Mouse (Mus musculus): Measurements from ENCODE around the gene BC028528. TPM values are rescaled to one million over a fixed set of nuclear protein-coding genes. Genes with fewer than 3 reads are reported as not detected.
"Not testable (repeated sequence)": the region's sequence is repeated elsewhere in the genome, so short reads cannot be mapped to it uniquely, and the experiment has no call there.

BC028528 gene
- polyA plus RNA-seq, 1 experiment from 2014 or later, result 7.6 TPM

- DNase-seq (ENCODE audit: low spot score), result no peak
- H3K36me3 ChIP-seq (replicated peaks), result peaks cover 12% of the 10 kb centered on the region
- 74% methylated on average over 6 of the region's 6 CpGs for WGBS
These were observed 36.5 kb upstream of the BC028528 start for GRCm38 (mm10) chr3:95928261-95928657.

DNA sequence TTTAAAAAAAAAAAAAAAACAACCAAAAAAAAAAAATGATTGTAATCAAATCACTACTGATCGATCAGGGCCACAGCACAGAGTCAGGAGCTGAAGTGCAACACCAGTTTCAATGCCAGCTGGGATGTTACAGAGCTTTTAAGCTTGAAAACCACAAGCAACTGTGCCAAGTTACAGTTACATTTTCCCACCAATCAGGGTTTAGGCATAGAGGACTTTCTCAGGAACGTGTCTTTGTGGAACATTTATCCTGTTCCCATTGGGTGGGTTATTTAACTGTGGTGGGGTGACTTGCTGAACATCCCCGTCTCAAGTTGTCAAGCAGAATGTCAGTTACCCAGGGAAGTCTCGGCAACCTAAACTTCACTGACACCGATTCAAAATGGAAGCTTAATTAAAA, 33.3 kb upstream of the BC028528 start:
- no peaks in the 10 kb centered on the region for H3K9me3 ChIP-seq
- no peaks in the 10 kb centered on the region for H3K27me3 ChIP-seq (replicated peaks; ENCODE audit: low read depth, poor library complexity, severe bottlenecking)
- no peaks in the 10 kb centered on the region for H3K36me3 ChIP-seq (replicated peaks)
- H3K4me1 ChIP-seq, result no peaks in the 10 kb centered on the region
- H3K4me3 ChIP-seq, result no peak overlapping the region
- DNase-seq (ENCODE audit: low spot score), result no peak
- WGBS, result 87% methylated on average over 5 of the region's 5 CpGs
- H3K27ac ChIP-seq (replicated peaks), result no peak overlapping the region

More at GRCm38 (mm10) chr3:95928261-95928657, 36.5 kb upstream of the BC028528 start:
- H3K9me3 ChIP-seq, result no peaks in the 10 kb centered on the region
- H3K27me3 ChIP-seq (replicated peaks; ENCODE audit: low read depth, poor library complexity, severe bottlenecking), result no peaks in the 10 kb centered on the region
- peak overlapping the region; percentile 89 for H3K4me3 ChIP-seq
- peaks cover 19% of the 10 kb centered on the region for H3K4me1 ChIP-seq
- H3K27ac ChIP-seq (replicated peaks), result peak overlapping the region; percentile 99

GRCm38 (mm10) chr3:95924185-95924584, 32.4 kb upstream of the BC028528 start:
- no peak for DNase-seq (ENCODE audit: low spot score)
- WGBS, result 75% methylated on average over 4 of the region's 4 CpGs
- Histone ChIP-seq H3K27me3 (replicated peaks; ENCODE audit: low read depth, poor library complexity, severe bottlenecking) (no peaks in the 10 kb centered on the region), H3K4me3 (no peak overlapping the region), H3K36me3 (replicated peaks) (no peaks in the 10 kb centered on the region), H3K9me3 (no peaks in the 10 kb centered on the region), H3K4me1 (no peaks in the 10 kb centered on the region), H3K27ac (replicated peaks) (no peak overlapping the region)

DNA sequence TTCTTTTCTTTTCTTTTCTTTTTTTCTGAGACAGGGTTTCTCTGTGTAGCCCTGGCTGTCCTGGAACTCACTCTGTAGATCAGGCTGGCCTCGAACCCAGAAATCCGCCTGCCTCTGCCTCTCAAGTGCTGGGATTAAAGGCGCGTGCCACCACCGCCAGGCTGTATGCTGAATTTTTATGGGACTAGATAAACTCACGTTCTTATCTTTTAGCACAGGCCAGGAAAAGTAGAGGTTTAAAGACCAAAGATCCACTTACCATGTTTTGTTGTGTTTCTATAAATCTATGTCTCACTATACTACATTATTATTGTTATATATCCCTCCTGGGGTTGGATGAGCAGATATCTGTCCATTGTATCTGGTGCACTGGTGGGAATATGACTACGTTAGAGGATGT, 31.6 kb upstream of the BC028528 start:
- 91% methylated on average over 7 of the region's 7 CpGs for whole genome bisulfite sequencing
- not testable (repeated sequence) for DNase-seq (ENCODE audit: low spot score)

GRCm38 (mm10) chr3:95920532-95920931, 28.7 kb upstream of the BC028528 start:
- not testable (repeated sequence) for H3K36me3 ChIP-seq (replicated peaks); H3K4me1 ChIP-seq; H3K27me3 ChIP-seq (replicated peaks; ENCODE audit: low read depth, poor library complexity, severe bottlenecking); H3K9me3 ChIP-seq; DNase-seq (ENCODE audit: low spot score); H3K4me3 ChIP-seq; H3K27ac ChIP-seq (replicated peaks)
- WGBS, result 63% methylated on average over 2 of the region's 2 CpGs

More for the DNA sequence above, 31.6 kb upstream of the BC028528 start:
- not testable (repeated sequence) for H3K27me3 ChIP-seq (replicated peaks; ENCODE audit: low read depth, poor library complexity, severe bottlenecking); H3K27ac ChIP-seq (replicated peaks); H3K9me3 ChIP-seq; H3K36me3 ChIP-seq (replicated peaks); H3K4me1 ChIP-seq; H3K4me3 ChIP-seq

- Histone ChIP-seq H3K27ac (replicated peaks) (no peak overlapping the region), H3K4me3 (no peak overlapping the region), H3K4me1 (no peaks in the 10 kb centered on the region), H3K36me3 (replicated peaks) (no peaks in the 10 kb centered on the region), H3K9me3 (no peaks in the 10 kb centered on the region), H3K27me3 (replicated peaks; ENCODE audit: low read depth, poor library complexity, severe bottlenecking) (no peaks in the 10 kb centered on the region)
- 76% methylated on average over 7 of the region's 7 CpGs for WGBS
- DNase-seq (ENCODE audit: low spot score), result no peak
These were observed 25.0 kb upstream of the BC028528 start for GRCm38 (mm10) chr3:95916760-95917159.

GRCm38 (mm10) chr3:95914706-95915105, 22.9 kb upstream of the BC028528 start:
- no peak for DNase-seq (ENCODE audit: low spot score)
- H3K27ac ChIP-seq (replicated peaks), result no peak overlapping the region
- no peak overlapping the region for H3K4me3 ChIP-seq
- no peaks in the 10 kb centered on the region for H3K4me1 ChIP-seq
- no peaks in the 10 kb centered on the region for H3K9me3 ChIP-seq
- WGBS, result 94% methylated on average over 4 of the region's 4 CpGs
- no peaks in the 10 kb centered on the region for H3K27me3 ChIP-seq (replicated peaks; ENCODE audit: low read depth, poor library complexity, severe bottlenecking)
- H3K36me3 ChIP-seq (replicated peaks), result no peaks in the 10 kb centered on the region

DNA sequence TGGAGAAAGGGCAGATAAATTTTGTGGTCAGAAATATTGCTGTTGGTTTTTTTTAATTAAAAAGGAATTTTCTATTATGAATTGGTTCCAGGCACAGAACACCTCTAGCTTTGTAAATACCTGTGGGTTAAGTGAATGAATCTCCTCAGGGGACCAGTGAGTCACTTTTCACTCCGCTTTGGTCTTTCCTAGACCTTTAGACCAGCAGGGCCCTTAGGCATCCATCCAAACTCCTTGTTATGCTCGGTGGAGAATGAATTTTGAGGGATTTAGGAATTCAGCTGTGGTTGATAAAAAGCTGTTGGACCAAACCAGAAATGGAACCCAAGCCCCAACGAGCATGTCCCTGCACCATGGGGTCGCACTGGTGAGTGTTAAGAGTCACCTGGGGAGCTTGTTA, 15.8 kb upstream of the BC028528 start:
- peaks cover 9% of the 10 kb centered on the region; the same call in 1 of the 2 replicates for H3K27me3 ChIP-seq (replicated peaks; ENCODE audit: low read depth, poor library complexity, severe bottlenecking)
- H3K36me3 ChIP-seq (replicated peaks), result no peaks in the 10 kb centered on the region
- no peak for DNase-seq (ENCODE audit: low spot score)
- no peak overlapping the region for H3K4me3 ChIP-seq
- 47% methylated on average over 4 of the region's 4 CpGs for WGBS
- H3K27ac ChIP-seq (replicated peaks), result no peak overlapping the region
- peaks cover 48% of the 10 kb centered on the region for H3K4me1 ChIP-seq
- no peaks in the 10 kb centered on the region for H3K9me3 ChIP-seq

DNA sequence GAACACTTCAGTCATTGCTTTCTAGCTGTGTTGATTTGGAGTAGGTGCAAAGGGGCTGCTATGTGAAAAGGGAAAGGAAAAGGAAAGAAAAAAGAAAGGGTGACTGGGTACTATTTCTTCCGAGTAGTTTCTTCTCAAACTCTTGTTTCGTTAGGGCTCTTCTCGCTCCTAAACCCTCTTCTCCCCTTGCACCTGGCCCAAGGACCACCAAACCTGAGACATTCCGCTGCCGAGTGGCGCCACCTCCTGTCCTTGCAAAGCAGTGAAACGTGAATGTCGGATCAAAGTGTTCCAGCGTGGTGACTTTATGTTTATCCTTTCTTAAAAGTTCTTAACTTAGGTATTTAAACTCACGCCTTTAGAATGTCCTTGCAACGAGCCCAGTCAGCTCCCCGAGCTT, 15.1 kb upstream of the BC028528 start:
- H3K4me3 ChIP-seq, result peak overlapping the region; percentile 64
- H3K4me1 ChIP-seq, result peaks cover 55% of the 10 kb centered on the region
- no peaks in the 10 kb centered on the region for H3K9me3 ChIP-seq
- H3K27ac ChIP-seq (replicated peaks), result no peak overlapping the region; the same call in 1 of the 2 replicates
- peak; percentile 83 for DNase-seq (ENCODE audit: low spot score)
- peaks cover 9% of the 10 kb centered on the region; the same call in 1 of the 2 replicates for H3K27me3 ChIP-seq (replicated peaks; ENCODE audit: low read depth, poor library complexity, severe bottlenecking)
- WGBS, result under 1% methylated on average over 12 of the region's 12 CpGs
- H3K36me3 ChIP-seq (replicated peaks), result peaks cover 2% of the 10 kb centered on the region; the same call in 1 of the 2 replicates

DNA sequence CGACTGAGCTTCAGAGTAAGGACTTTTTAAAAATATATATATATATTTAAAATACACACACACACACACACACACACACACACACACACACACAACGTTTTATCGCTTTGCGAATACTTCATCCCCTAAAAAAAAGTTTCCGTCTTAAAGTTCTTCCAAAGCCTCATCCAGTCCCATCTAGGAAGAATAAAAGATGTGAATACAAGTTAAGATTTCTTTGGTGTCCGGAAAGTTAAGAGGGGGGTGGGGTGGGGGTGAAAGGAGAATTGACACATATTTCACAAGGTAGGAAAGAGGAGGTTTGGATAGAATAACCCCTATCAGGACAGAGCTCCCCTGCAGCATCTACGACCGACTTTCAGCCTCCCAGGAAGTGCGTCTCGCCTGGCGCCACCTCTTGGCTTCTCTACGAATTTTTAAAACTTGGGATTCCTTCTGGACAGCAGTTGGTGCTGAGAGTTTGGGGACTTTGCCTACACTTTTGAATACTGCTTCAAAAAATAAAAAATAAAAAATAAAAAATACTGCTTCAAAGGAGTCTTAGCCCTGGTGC, 14.2 kb upstream of the BC028528 start:
- DNase-seq (ENCODE audit: low spot score), result peak; percentile 72
- Histone ChIP-seq H3K4me1 (peaks cover 60% of the 10 kb centered on the region), H3K27ac (replicated peaks) (peak overlapping the region; percentile 92), H3K27me3 (replicated peaks; ENCODE audit: low read depth, poor library complexity, severe bottlenecking) (peaks cover 9% of the 10 kb centered on the region; the same call in 1 of the 2 replicates), H3K9me3 (no peaks in the 10 kb centered on the region), H3K4me3 (peak overlapping the region; percentile 64), H3K36me3 (replicated peaks) (peaks cover 11% of the 10 kb centered on the region)
- WGBS, result 1% methylated on average over 12 of the region's 12 CpGs

GRCm38 (mm10) chr3:95905146-95905939, 13.5 kb upstream of the BC028528 start:
- peak overlapping the region; percentile 92 for H3K27ac ChIP-seq (replicated peaks)
- DNase-seq (ENCODE audit: low spot score), result peak; percentile 86
- peak overlapping the region; percentile 64 for H3K4me3 ChIP-seq
- peaks cover 60% of the 10 kb centered on the region for H3K4me1 ChIP-seq
- peaks cover 9% of the 10 kb centered on the region; the same call in 1 of the 2 replicates for H3K27me3 ChIP-seq (replicated peaks; ENCODE audit: low read depth, poor library complexity, severe bottlenecking)
- peaks cover 17% of the 10 kb centered on the region for H3K36me3 ChIP-seq (replicated peaks)
- no peaks in the 10 kb centered on the region for H3K9me3 ChIP-seq
- WGBS, result under 1% methylated on average over 18 of the region's 18 CpGs

DNA sequence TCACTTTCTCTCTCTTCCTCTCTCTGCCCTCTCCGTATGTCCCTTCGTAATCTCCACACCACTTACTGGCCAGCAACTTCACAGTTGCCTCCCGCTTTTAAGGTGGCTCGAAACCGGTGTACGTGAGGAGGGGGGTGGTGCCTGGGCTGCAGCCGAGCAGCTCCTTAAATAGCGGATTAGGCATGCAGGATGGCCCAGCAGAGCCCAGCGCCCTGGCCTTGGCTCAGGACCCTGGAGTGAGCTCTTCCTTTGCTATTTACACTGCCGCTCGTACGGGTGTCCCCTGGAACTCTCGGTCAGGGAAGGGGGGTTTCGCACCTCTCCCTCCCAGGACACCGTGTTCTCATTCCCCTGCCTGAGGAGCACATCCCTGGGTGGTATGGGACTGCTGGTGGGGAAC, 12.8 kb upstream of the BC028528 start, which contains the start of gene Car14:
Gene Car14 (minus strand): TSS at position 124 of the 400 bp plus-strand sequence.
- under 1% methylated on average over 15 of the region's 15 CpGs for WGBS

More for the DNA sequence above, 12.8 kb upstream of the BC028528 start, which contains the start of gene Car14:
- peak; percentile 77 for DNase-seq (ENCODE audit: low spot score)
- peaks cover 9% of the 10 kb centered on the region; the same call in 1 of the 2 replicates for H3K27me3 ChIP-seq (replicated peaks; ENCODE audit: low read depth, poor library complexity, severe bottlenecking)
- H3K36me3 ChIP-seq (replicated peaks), result peaks cover 25% of the 10 kb centered on the region
- peak within 1 kb of the TSS; percentile 64 for H3K4me3 ChIP-seq
- peaks cover 63% of the 10 kb centered on the region for H3K4me1 ChIP-seq
- peak within 1 kb of the TSS; percentile 92 for H3K27ac ChIP-seq (replicated peaks)
- no peaks in the 10 kb centered on the region for H3K9me3 ChIP-seq
